Mouse (Mus musculus) adrenal gland, adult 2 months (tissue): ENCODE measurements around the gene Zfp488. TPM values are rescaled to one million over a fixed set of nuclear protein-coding genes. Genes with fewer than 3 reads are reported as not detected.

Experiments
- DNase-seq: peaks from one replicate; pipeline ENCODE4 v3.0.0; 2021
- long read RNA-seq: library from polyadenylated mRNA; stranded (forward); transcript quantifications from one replicate; pipeline ENCODE4 v2.0.0, GENCODE M21; 2021
- polyA plus RNA-seq: library from polyadenylated mRNA; depleted of rRNA; stranded (reverse); fragments of >200 nt; gene quantifications from 2 replicates; pipeline ENCODE4 v1.2.3, GENCODE M21; 2012; rRNA removed
- total RNA-seq, 2 experiments: library from RNA; stranded (reverse); gene quantifications; 2 replicates each; pipeline ENCODE4 v1.2.3; 2021

The Zfp488 gene
- total RNA-seq, result under 1 TPM in 1 of 2 experiments, not detected in 1; 0.07 TPM
- 0.02 TPM in 1 of 2 replicates, not detected in the other for polyA plus RNA-seq
- long read RNA-seq, result 0 reads

GRCm38 (mm10) chr14:33978604-33979059 lies at the start of gene Zfp488:
TSS of gene Zfp488 (minus strand) at chr14:33978764.
- no peak for DNase-seq

GRCm38 (mm10) chr14:34026710-34027109 lies 48.1 kb upstream of the Zfp488 start:
- no peak for DNase-seq

GRCm38 (mm10) chr14:34016938-34017337 lies 38.4 kb upstream of the Zfp488 start:
- no peak for DNase-seq

- no peak for DNase-seq
These were observed 37.8 kb upstream of the Zfp488 start, which contains the start of gene Gm5460 for GRCm38 (mm10) chr14:34016381-34016780. TSS of gene Gm5460 (plus strand) at chr14:34016758.

- no peak for DNase-seq
These were observed 36.5 kb upstream of the Zfp488 start, which contains the start of gene Gm30083 for GRCm38 (mm10) chr14:34015063-34015462. TSS of gene Gm30083 (minus strand) at chr14:34015182.

- no peak for DNase-seq
These were observed 23.8 kb upstream of the Zfp488 start for GRCm38 (mm10) chr14:34002358-34002757.

- no peak for DNase-seq
These were observed 22.9 kb upstream of the Zfp488 start for GRCm38 (mm10) chr14:34001445-34001844.

- no peak for DNase-seq
These were observed 21.5 kb upstream of the Zfp488 start for GRCm38 (mm10) chr14:34000076-34000475.

- DNase-seq, result no peak
These were observed 18.9 kb upstream of the Zfp488 start for GRCm38 (mm10) chr14:33997427-33997826.

GRCm38 (mm10) chr14:33993521-33994289 lies 15.1 kb upstream of the Zfp488 start:
- DNase-seq, result no peak

GRCm38 (mm10) chr14:33993051-33993450 lies 14.5 kb upstream of the Zfp488 start:
- DNase-seq, result no peak

GRCm38 (mm10) chr14:33991971-33992370 lies 13.4 kb upstream of the Zfp488 start:
- no peak for DNase-seq

- DNase-seq, result no peak
These were observed 10.6 kb upstream of the Zfp488 start for GRCm38 (mm10) chr14:33989201-33989600.

- no peak for DNase-seq
These were observed 816 bp downstream of the Zfp488 start for GRCm38 (mm10) chr14:33977748-33978147.

GRCm38 (mm10) chr14:33974752-33975151 lies 3.8 kb downstream of the Zfp488 start:
- no peak for DNase-seq

- peak; percentile 14 for DNase-seq
These were observed 5.9 kb downstream of the Zfp488 start for GRCm38 (mm10) chr14:33972679-33973078.

- no peak for DNase-seq
These were observed 12.9 kb downstream of the Zfp488 start for GRCm38 (mm10) chr14:33965675-33966074.

- DNase-seq, result peak; percentile 46
These were observed 19.2 kb downstream of the Zfp488 start for GRCm38 (mm10) chr14:33959341-33959740.

- no peak for DNase-seq
These were observed 19.7 kb downstream of the Zfp488 start for GRCm38 (mm10) chr14:33958841-33959240.

GRCm38 (mm10) chr14:33958186-33958585 lies 20.4 kb downstream of the Zfp488 start:
- no peak for DNase-seq

- no peak for DNase-seq
These were observed 22.5 kb downstream of the Zfp488 start for GRCm38 (mm10) chr14:33956055-33956454.

GRCm38 (mm10) chr14:33953761-33954160 lies 24.8 kb downstream of the Zfp488 start, which contains the start of gene Rbp3:
TSS of gene Rbp3 (plus strand) at chr14:33954003.
- no peak for DNase-seq

GRCm38 (mm10) chr14:33952233-33952981 lies 26.2 kb downstream of the Zfp488 start:
- no peak for DNase-seq
